In the genomic region with DNA sequence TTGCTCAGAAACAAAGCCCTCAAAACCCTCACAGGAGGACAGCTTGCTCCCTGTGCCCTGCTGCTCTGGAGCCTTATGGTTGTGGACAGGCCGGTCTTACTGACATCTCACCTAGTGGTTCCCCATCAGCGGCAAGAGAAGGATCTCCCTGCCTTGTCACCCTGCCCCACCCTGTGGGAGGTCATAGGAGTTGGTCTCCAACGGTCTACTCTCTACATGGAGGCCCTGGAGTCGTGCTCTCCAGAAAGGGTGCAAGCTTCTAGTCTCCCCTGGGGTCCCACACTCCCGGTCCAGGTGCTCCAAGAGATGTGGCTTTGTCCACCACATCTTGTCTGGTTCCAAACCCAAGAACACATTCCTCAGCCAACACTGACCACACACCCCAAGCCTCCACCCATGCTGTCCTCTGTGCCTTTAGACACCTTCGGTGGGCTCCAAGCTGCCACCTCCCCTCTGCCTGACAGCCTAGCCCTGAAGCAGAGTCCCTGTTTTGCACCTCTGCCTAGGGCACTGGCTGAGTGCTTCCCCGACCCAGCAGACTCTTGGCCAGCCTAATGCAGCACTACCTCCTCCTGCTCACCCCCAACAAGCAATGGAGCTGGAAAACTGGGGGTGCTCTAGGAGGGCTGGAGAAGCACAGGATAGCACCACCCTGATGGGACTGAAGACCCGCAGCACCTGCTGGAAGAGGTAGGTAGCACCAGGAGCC, we compare ENCODE assay signal across 8 mouse cellular contexts. TPM values are rescaled to one million over a fixed set of nuclear protein-coding genes. Genes with fewer than 3 reads are reported as not detected.
DNase-seq lines count a peak whose midpoint lies in the region; ATAC-seq lines count a peak whose summit lies in the region.

No protein-coding gene starts in this region.

- peak overlapping the region; percentile 98 for H3K4me3 ChIP-seq in heart, embryonic 13.5 days
- H3K4me3 ChIP-seq in hindbrain, embryonic 12.5 days = peak overlapping the region; percentile 91
- peak overlapping the region; percentile 70 for H3K4me3 ChIP-seq in midbrain, embryonic 15.5 days

- H3K4me2 ChIP-seq in heart, embryonic 13.5 days = peak overlapping the region; percentile 96
- peak overlapping the region; percentile 94 for H3K4me2 ChIP-seq in hindbrain, embryonic 12.5 days (replicated peaks)
- H3K4me2 ChIP-seq in midbrain, embryonic 15.5 days = peak overlapping the region; percentile 98

- intact Hi-C loops in heart, postnatal 14 days (cut with DNase I) = loop anchor here (2.0 kb wide), 3 partner anchors 14 to 434 kb away; no protein-coding TSS in a partner anchor

- H3K9ac ChIP-seq in heart, embryonic 13.5 days = peak overlapping the region; percentile 98
- peak overlapping the region; percentile 100 for H3K9ac ChIP-seq in hindbrain, embryonic 12.5 days
- peak overlapping the region; percentile 94 for H3K9ac ChIP-seq in midbrain, embryonic 15.5 days

- peaks cover 44% of the 10 kb centered on the region for H3K4me1 ChIP-seq in heart, embryonic 13.5 days
- peaks cover 63% of the 10 kb centered on the region for H3K4me1 ChIP-seq in hindbrain, embryonic 12.5 days
- peaks cover 61% of the 10 kb centered on the region for H3K4me1 ChIP-seq in midbrain, embryonic 15.5 days

- no peak for ATAC-seq in heart, embryonic 13.5 days (ENCODE audit: extremely low read depth, insufficient number of reproducible peaks, low FRiP score, low TSS enrichment)
- peak; percentile 0 for ATAC-seq in hindbrain, embryonic 12.5 days (ENCODE audit: low FRiP score)
- ATAC-seq in midbrain, embryonic 15.5 days (replicated peaks) = peak; percentile 3

- H3K36me3 ChIP-seq in heart, embryonic 13.5 days = peaks cover 16% of the 10 kb centered on the region
- peaks cover 14% of the 10 kb centered on the region for H3K36me3 ChIP-seq in hindbrain, embryonic 12.5 days
- no peaks in the 10 kb centered on the region for H3K36me3 ChIP-seq in midbrain, embryonic 15.5 days (replicated peaks)

- peaks cover 18% of the 10 kb centered on the region for H3K27me3 ChIP-seq in heart, embryonic 13.5 days (replicated peaks)
- peaks cover 11% of the 10 kb centered on the region; the same call in 1 of the 2 replicates for H3K27me3 ChIP-seq in hindbrain, embryonic 12.5 days
- H3K27me3 ChIP-seq in midbrain, embryonic 15.5 days (replicated peaks) = no peaks in the 10 kb centered on the region

- WGBS in heart, embryonic 13.5 days = 54% methylated on average over 8 of the region's 8 CpGs
- 39% methylated on average over 8 of the region's 8 CpGs for WGBS in hindbrain, embryonic 12.5 days
- 31% methylated on average over 8 of the region's 8 CpGs for whole genome bisulfite sequencing in midbrain, embryonic 15.5 days

- DNase-seq in heart, postnatal 14 days = no peak
- peak; percentile 15 for DNase-seq in MN1 (ENCODE audit: low spot score)
- no peak for DNase-seq in urinary bladder, postnatal 25 days (ENCODE audit: low spot score)
- no peak for DNase-seq in cerebellum, adult 9-11 months
- no peak for DNase-seq in gastrocnemius, postnatal 4 days (ENCODE audit: low spot score in 2 of 2)

- H3K27ac ChIP-seq in heart, embryonic 13.5 days (replicated peaks) = 0 out of 2 replicates have a peak overlapping the region, but pooled peaks have one; percentile 76
- H3K27ac ChIP-seq in hindbrain, embryonic 12.5 days = peak overlapping the region; percentile 82
- H3K27ac ChIP-seq in midbrain, embryonic 15.5 days = peak overlapping the region; percentile 90

- H3K9me3 ChIP-seq in heart, embryonic 13.5 days = no peaks in the 10 kb centered on the region
- H3K9me3 ChIP-seq in hindbrain, embryonic 12.5 days (replicated peaks) = no peaks in the 10 kb centered on the region
- no peaks in the 10 kb centered on the region for H3K9me3 ChIP-seq in midbrain, embryonic 15.5 days

RNA-seq across cellular contexts. Expression of gene Plxna1, which starts 1.6 kb away (rescaled TPM):
- 9.1 and 10.9 TPM in 2 replicates for polyA plus RNA-seq in heart, embryonic 13.5 days (2015; fragmentation: Nextera tagmentation; extraction: Ambion mirVana)
- total RNA-seq in heart, postnatal 14 days (2021) = 10 to 100 TPM; 26.2 to 32.6 TPM
- 62.8 and 65.2 TPM in 2 replicates for polyA plus RNA-seq in hindbrain, embryonic 12.5 days (2016; fragmentation: Nextera tagmentation; extraction: Ambion mirVana)
- 85.3 and 88.3 TPM in 2 replicates for polyA plus RNA-seq in midbrain, embryonic 15.5 days (2015; fragmentation: Nextera tagmentation; extraction: Ambion mirVana)
- total RNA-seq in gastrocnemius, postnatal 4 days (2021) = 10 to 100 TPM; 47.6 to 48.1 TPM
